Mouse (Mus musculus): ENCODE measurements at regions not wholly inside any gene's neighbourhood (a gene's known extent, or its start where the extent isn't known, plus 50 kb on each side); places are given as distances from the start of the nearest gene placed in this dataset.

GRCm38 (mm10) chrX:166645713-166646112, 60.2 kb upstream of the Egfl6 start:
- no peak for TF ChIP-seq CTCF (IDR thresholded peaks at IDR 0.05; ENCODE audit: control insufficient read depth, insufficient read depth, insufficient replicate concordance, low read depth, low read length)
- TF ChIP-seq POLR2A (IDR thresholded peaks at IDR 0.05; ENCODE audit: control insufficient read depth, low read depth, low read length): no peak
- H3K27ac ChIP-seq (ENCODE audit: control insufficient read depth, insufficient read depth, low read depth, low read length): no peak overlapping the region
- no peak overlapping the region for H3K4me3 ChIP-seq (ENCODE audit: control insufficient read depth, low read depth, low read length)
- no peaks in the 10 kb centered on the region for H3K36me3 ChIP-seq (ENCODE audit: control insufficient read depth, insufficient read depth, low read length)
- H3K4me1 ChIP-seq (ENCODE audit: control insufficient read depth, insufficient read depth, low read length): no peaks in the 10 kb centered on the region
- H3K27me3 ChIP-seq (ENCODE audit: control insufficient read depth, insufficient read depth, low read length): no peaks in the 10 kb centered on the region

DNA sequence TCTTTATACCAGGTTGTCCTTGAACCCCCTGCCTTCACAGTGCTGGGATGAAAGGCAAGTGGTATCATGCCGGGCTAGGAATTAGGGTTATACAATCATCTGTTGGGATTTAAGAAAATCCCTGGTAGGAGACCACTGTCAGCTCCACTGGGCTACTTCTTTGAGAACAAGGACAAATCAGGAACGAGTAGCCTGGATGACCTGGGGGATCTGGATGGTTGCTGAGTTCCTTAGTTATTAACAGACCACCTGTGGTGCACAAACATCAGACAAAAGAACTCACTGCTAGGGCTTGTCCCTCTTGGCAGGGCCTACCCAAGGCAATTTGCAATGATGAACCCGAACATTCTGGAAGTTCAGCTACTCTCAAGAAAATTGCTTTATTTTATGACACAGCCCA, 55.7 kb upstream of the Egfl6 start:
- H3K27me3 ChIP-seq (ENCODE audit: control insufficient read depth, insufficient read depth, low read length): no peaks in the 10 kb centered on the region
- H3K27ac ChIP-seq (ENCODE audit: control insufficient read depth, insufficient read depth, low read depth, low read length): no peak overlapping the region
- no peak overlapping the region for H3K4me3 ChIP-seq (ENCODE audit: control insufficient read depth, low read depth, low read length)
- no peaks in the 10 kb centered on the region for H3K36me3 ChIP-seq (ENCODE audit: control insufficient read depth, insufficient read depth, low read length)
- TF ChIP-seq POLR2A (IDR thresholded peaks at IDR 0.05; ENCODE audit: control insufficient read depth, low read depth, low read length): no peak
- no peak for TF ChIP-seq CTCF (IDR thresholded peaks at IDR 0.05; ENCODE audit: control insufficient read depth, insufficient read depth, insufficient replicate concordance, low read depth, low read length)
- no peaks in the 10 kb centered on the region for H3K4me1 ChIP-seq (ENCODE audit: control insufficient read depth, insufficient read depth, low read length)

- Histone ChIP-seq H3K36me3 (ENCODE audit: control insufficient read depth, insufficient read depth, low read length) (no peaks in the 10 kb centered on the region), H3K27me3 (ENCODE audit: control insufficient read depth, insufficient read depth, low read length) (no peaks in the 10 kb centered on the region), H3K4me1 (ENCODE audit: control insufficient read depth, insufficient read depth, low read length) (no peaks in the 10 kb centered on the region), H3K27ac (ENCODE audit: control insufficient read depth, insufficient read depth, low read depth, low read length) (no peak overlapping the region), H3K4me3 (ENCODE audit: control insufficient read depth, low read depth, low read length) (no peak overlapping the region)
- TF ChIP-seq POLR2A (IDR thresholded peaks at IDR 0.05; ENCODE audit: control insufficient read depth, low read depth, low read length) (no peak), CTCF (IDR thresholded peaks at IDR 0.05; ENCODE audit: control insufficient read depth, insufficient read depth, insufficient replicate concordance, low read depth, low read length) (no peak)
These were observed 54.7 kb upstream of the Egfl6 start for GRCm38 (mm10) chrX:166640258-166640657.

Data from testis, adult 2 months (tissue).